Mouse (Mus musculus): ENCODE data around the gene Rgs16.

The Rgs16 gene

DNA sequence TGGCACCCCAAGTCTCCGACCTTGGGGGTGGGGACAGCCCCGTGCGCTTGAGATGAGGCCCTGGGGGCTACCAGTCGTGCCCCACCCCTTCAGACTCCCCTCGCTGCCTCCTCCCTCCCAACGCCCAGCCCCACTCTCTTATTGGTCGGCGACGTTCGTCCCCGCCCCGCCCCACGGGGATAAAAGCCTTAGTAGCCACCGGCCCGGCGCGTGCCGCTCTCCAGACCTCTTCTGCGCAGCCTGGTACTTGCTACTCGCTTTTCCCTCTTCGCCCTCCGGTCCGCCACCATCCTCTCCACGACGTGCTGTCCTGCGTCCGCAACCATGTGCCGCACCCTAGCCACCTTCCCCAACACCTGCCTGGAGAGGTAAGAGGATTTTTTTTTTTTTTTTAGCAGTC lies at the start of gene Rgs16:
Gene Rgs16 (plus strand): TSS at position 205 of the 400 bp plus-strand sequence.
- DNase-seq (ENCODE audit: low spot score in 2 of 2): peak; percentile 37 to 52

DNA sequence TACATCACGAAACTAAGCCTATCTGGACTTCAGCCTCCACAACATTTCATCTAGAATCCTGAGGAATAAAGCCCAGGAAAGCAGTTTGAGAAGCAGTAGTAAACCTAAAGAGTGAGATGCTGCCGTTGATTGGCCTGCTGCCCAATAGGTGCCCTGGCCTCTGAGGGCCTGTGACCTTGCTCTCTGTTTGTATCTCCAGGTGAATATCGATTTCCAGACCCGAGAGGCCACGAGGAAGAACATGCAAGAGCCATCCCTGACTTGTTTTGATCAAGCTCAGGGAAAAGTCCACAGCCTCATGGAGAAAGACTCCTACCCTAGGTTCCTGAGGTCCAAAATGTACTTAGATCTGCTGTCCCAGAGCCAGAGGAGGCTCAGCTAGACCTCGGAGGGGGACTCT lies 47.6 kb upstream of the Rgs16 start:
- DNase-seq (ENCODE audit: low spot score in 2 of 2): no peak

- DNase-seq (ENCODE audit: low spot score in 2 of 2): no peak
These were observed 45.6 kb upstream of the Rgs16 start for GRCm38 (mm10) chr1:153694372-153695120.

DNA sequence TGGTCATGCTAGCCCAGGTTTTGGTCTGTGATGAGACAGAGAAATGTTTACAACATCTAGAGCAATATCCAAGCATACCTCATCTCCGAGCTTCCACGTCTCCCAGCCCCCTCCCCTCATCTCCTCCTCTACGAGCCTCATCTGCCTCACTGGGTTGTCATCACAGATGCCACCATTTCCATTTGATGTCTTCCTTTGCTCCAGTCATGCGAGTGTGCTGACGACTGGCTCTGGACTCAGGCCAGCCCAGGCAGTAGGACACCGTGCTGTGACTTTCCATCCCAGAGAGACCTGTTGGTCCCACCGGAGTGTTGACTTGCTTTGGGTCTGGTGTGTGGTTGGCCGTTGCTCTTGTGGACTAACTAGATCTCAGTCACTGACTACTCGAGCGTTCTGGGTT lies 44.8 kb upstream of the Rgs16 start:
- no peak for DNase-seq (ENCODE audit: low spot score in 2 of 2)

DNA sequence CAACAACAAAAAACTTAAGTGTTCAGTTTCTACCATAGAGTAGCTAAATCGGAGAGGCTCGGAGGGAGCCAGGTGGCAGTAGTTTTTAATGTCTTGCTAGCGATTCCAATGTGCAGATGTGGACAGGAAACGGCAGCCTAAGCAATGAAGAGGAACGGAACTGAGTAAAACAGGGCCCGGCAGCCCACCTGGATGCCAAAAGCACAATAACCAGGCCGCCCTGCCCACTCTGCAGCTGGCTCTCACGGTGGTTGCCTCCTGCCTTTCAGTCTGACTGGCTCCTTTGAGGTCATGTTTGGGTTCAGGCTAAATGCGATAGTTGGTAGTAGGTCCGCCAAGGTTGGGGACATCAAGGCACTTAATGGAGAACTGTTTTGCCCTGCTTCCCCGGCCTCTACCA lies 44.1 kb upstream of the Rgs16 start:
- no peak for DNase-seq (ENCODE audit: low spot score in 2 of 2)

GRCm38 (mm10) chr1:153696541-153696940 lies 43.6 kb upstream of the Rgs16 start:
- DNase-seq (ENCODE audit: low spot score in 2 of 2): no peak

DNA sequence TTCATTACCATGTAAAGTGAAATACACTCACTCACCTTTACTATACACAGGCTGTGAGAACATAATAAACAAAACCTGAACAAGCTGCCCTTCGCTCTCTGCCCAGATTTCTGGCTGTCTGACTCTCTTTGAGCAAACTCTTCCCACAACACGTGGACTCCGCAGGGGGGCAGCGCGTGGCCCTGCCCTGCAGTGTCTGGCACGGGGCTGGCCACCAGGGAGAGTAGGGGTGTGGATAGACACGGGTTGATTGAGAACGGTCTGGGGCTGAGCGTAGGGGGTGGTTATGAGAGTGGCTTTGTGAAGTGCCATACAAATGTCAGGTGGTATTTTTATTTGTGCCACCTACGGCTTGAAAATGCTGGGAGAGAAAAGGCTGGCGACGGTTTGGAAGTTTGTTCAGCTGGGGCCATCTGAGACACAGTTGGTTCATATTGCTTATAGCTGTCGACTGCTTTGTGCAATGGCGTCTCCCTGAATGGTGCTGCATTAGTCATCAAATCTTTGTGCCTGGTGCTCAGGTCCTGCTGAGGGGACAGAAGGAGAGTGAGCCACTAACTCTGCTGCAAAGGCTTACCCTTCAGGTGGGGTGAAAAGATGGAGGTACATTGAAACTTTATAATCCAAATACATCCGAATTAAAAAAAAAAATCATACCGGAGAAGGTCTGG lies 42.4 kb upstream of the Rgs16 start:
- no peak for DNase-seq (ENCODE audit: low spot score in 2 of 2)

- DNase-seq (ENCODE audit: low spot score in 2 of 2): no peak
These were observed 41.7 kb upstream of the Rgs16 start for GRCm38 (mm10) chr1:153698311-153699084.

GRCm38 (mm10) chr1:153700448-153701063 lies 39.6 kb upstream of the Rgs16 start:
- no peak for DNase-seq (ENCODE audit: low spot score in 2 of 2)

GRCm38 (mm10) chr1:153701461-153701860 lies 38.7 kb upstream of the Rgs16 start:
- no peak for DNase-seq (ENCODE audit: low spot score in 2 of 2)

DNA sequence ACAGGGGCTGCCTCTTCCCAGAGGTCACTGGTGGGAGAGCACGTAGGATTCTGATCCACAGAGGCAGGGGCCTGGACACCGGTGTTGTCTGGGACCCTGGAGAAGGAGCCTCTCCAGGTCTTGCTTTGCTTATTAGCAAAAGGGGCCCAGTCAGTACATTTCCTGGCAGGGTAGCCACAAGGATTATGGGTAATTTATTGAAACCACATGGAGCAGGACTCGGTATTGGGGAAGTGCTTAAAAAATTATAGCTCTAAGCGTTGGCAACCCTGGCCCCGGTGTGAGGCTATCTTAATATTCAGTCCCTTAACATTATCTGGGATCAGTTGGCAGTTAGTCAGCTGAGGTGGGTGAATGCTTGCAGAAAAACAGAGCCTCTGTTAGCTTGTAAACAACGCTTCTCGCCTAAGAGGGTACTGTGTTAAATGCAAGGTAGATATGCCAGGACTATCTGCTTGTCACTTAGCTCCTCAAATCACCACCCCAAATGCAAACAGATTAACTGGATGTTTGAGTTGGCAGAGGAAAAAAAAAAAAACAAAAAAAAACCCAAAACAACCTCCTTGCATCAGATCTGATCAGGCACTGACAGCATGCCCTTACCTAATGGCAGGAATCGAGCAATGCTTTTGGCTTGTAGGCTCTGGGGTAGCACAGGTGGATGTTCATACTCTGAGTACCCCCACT lies 37.8 kb upstream of the Rgs16 start:
- DNase-seq (ENCODE audit: low spot score in 2 of 2): no peak

DNA sequence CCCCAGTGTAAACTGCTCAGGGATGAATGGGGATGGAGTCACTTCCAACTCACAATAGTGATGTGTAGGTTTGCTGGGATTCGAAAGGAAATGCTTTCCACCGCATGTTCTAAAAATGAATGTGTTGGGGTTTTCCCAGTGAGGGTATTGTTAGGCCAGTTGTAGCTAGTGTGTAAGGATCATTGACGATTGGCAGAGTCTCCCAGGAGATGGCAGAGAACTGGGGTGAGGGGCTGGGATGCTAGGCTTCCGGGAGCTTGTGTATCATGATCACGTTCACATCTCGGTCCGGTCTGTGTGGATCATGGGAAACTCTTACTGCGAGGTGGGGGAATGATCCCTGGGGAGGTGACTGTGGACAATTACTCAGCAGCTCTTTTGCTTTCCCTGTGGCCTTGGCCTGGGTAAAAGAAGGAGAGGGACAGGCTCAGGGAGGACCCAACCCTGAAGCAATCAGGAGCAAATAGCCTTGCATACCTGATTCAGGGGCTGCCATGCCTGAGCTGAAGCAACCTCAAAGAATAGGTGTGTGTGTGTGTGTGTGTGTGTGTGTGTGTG lies 37.2 kb upstream of the Rgs16 start:
- DNase-seq (ENCODE audit: low spot score in 2 of 2): no peak

- DNase-seq (ENCODE audit: low spot score in 2 of 2): peak; percentile 20 to 34
These were observed 36.6 kb upstream of the Rgs16 start for GRCm38 (mm10) chr1:153703445-153703991.

- no peak for DNase-seq (ENCODE audit: low spot score in 2 of 2)
These were observed 36.0 kb upstream of the Rgs16 start for GRCm38 (mm10) chr1:153704174-153704573.

GRCm38 (mm10) chr1:153704996-153705395 lies 35.2 kb upstream of the Rgs16 start:
- DNase-seq (ENCODE audit: low spot score in 2 of 2): no peak

GRCm38 (mm10) chr1:153708626-153709025 lies 31.5 kb upstream of the Rgs16 start:
- DNase-seq (ENCODE audit: low spot score in 2 of 2): no peak

- no peak for DNase-seq (ENCODE audit: low spot score in 2 of 2)
These were observed 30.7 kb upstream of the Rgs16 start for GRCm38 (mm10) chr1:153709451-153709850.

DNA sequence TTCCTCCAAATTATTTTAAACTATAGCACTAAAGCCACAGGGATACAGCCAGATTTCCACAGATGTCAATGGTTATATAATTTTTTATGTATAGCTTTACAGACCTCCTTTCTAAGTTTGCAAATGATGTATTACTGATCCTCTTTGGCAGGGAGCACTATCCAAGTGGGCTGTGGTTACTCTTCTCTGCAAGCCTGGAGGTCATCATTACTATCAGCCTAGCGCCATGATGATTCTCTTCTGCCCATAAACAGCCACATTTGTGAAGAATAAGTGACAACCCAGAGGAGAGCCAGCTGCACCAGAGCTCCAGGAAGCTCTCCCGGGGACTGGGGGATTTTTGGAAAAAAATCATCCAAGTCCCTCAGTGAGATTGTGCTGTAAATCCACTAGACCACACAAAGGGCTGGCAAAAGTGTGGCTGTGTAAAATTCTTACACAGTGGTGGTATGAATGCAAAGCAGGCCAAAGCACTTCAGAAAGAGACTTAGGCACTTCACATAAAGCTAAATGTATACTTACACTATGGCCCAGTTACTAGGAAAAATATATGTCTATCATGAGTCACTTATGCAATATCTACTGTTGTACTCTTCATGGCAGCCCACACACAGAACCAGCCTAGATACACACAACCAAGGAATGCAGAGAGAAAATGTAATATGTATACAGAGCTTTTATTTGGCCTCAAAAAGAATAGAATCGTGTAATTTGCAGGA lies 28.4 kb upstream of the Rgs16 start:
- DNase-seq (ENCODE audit: low spot score in 2 of 2): no peak

- DNase-seq (ENCODE audit: low spot score in 2 of 2): no peak
These were observed 27.5 kb upstream of the Rgs16 start for GRCm38 (mm10) chr1:153712633-153713032.

DNA sequence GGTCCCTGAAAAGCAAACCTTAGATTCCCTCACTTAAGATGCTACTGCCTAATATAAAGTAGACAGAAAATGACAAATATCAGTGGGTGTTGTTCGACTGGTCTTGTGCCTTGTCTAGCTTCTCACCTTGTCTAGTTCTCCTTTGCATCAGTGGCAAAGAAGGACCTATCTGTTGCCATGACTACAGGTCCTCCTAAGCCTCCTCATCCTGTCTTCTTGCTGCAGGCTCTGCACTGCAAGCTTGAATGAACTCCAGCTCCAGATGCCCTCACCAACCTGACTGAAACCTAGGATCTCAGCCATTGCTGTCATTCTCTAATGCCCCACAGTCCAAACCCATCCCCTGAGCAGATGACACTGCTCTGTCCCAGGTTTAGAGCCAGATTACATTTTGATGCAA lies 22.2 kb upstream of the Rgs16 start:
- no peak for DNase-seq (ENCODE audit: low spot score in 2 of 2)
